Mouse (Mus musculus): Measurements from ENCODE around the gene Gpd1. TPM values are rescaled to one million over a fixed set of nuclear protein-coding genes. Genes with fewer than 3 reads are reported as not detected.

Gene Gpd1
- polyA plus RNA-seq, 1 experiment = 114 TPM

- DNase-seq = no peak
- 0 out of 2 replicates have a peak, but pooled peaks have one; percentile 19 for TF ChIP-seq CTCF (IDR thresholded peaks at IDR 0.05; ENCODE audit: insufficient read depth, low read length)
- TF ChIP-seq POLR2A (IDR thresholded peaks at IDR 0.05; ENCODE audit: borderline replicate concordance, extremely low read depth, low read depth, low read length) = no peak
- 17% methylated on average over 13 of the region's 13 CpGs for WGBS
- no peaks in the 10 kb centered on the region for H3K4me1 ChIP-seq (ENCODE audit: control insufficient read depth, insufficient read depth, low read length)
- H3K4me3 ChIP-seq (replicated peaks; ENCODE audit: extremely low read depth, low read depth, low read length) = no peak overlapping the region
Observed at GRCm38 (mm10) chr15:99678063-99678800, 39.1 kb upstream of the Gpd1 start.

DNA sequence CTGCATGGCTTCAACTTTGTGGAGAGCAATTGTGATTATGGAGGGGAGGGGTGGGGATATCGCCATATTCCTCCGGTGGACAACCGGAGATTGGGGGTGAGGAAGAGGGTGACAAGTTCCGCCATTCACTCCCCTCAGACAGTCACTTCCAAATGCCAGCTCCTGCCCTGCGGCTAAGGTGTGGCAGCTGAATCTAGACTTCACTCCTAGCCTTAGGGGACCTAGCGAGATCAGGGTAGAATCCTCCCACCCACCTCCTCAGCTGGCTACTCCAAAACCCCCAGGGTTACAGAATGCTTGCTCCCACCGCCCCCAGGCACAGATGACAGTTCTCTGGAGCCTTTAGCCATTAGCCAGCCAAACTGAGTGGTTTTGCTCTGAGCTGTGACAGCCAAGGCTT is 38.3 kb upstream of the Gpd1 start:
- TF ChIP-seq CTCF (IDR thresholded peaks at IDR 0.05; ENCODE audit: insufficient read depth, low read length) = no peak
- no peak for TF ChIP-seq POLR2A (IDR thresholded peaks at IDR 0.05; ENCODE audit: borderline replicate concordance, extremely low read depth, low read depth, low read length)
- no peak for DNase-seq
- H3K4me3 ChIP-seq (replicated peaks; ENCODE audit: extremely low read depth, low read depth, low read length) = no peak overlapping the region
- H3K4me1 ChIP-seq (ENCODE audit: control insufficient read depth, insufficient read depth, low read length) = no peaks in the 10 kb centered on the region
- 71% methylated on average over 7 of the region's 7 CpGs for WGBS

GRCm38 (mm10) chr15:99682880-99683279 is 34.4 kb upstream of the Gpd1 start:
- no peak for DNase-seq
- WGBS = 91% methylated on average over 7 of the region's 7 CpGs
- H3K4me1 ChIP-seq (ENCODE audit: control insufficient read depth, insufficient read depth, low read length) = no peaks in the 10 kb centered on the region
- no peak overlapping the region for H3K4me3 ChIP-seq (replicated peaks; ENCODE audit: extremely low read depth, low read depth, low read length)
- TF ChIP-seq CTCF (IDR thresholded peaks at IDR 0.05; ENCODE audit: insufficient read depth, low read length) (peak; percentile 18; the same call in 1 of the 2 replicates), POLR2A (IDR thresholded peaks at IDR 0.05; ENCODE audit: borderline replicate concordance, extremely low read depth, low read depth, low read length) (no peak)

DNA sequence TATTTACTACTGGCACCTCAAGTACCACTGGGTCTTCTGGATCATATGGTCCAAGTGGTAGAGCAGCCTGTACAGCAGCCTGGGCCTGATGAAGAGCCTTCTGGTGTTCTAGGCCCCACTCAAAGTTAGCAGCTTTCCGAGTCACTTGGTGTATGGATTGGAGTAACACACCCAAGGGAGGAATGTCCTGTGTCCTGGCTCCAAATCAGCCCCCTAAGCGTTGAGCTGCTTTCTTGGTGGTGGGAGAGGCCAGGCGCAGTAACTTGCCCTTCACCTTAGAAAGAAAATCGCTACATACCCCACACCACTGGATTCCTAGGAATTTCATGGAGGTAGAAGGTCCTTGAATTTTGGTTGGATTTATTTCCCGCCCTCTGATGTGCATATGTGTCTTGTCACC is 33.2 kb upstream of the Gpd1 start:
- no peak for TF ChIP-seq POLR2A (IDR thresholded peaks at IDR 0.05; ENCODE audit: borderline replicate concordance, extremely low read depth, low read depth, low read length)
- TF ChIP-seq CTCF (IDR thresholded peaks at IDR 0.05; ENCODE audit: insufficient read depth, low read length) = no peak
- 93% methylated on average over 5 of the region's 5 CpGs for WGBS
- Histone ChIP-seq H3K4me3 (replicated peaks; ENCODE audit: extremely low read depth, low read depth, low read length) (no peak overlapping the region), H3K4me1 (ENCODE audit: control insufficient read depth, insufficient read depth, low read length) (no peaks in the 10 kb centered on the region)
- no peak for DNase-seq

GRCm38 (mm10) chr15:99688712-99689111 is 28.6 kb upstream of the Gpd1 start:
- Histone ChIP-seq H3K4me1 (ENCODE audit: control insufficient read depth, insufficient read depth, low read length) (no peaks in the 10 kb centered on the region), H3K4me3 (replicated peaks; ENCODE audit: extremely low read depth, low read depth, low read length) (no peak overlapping the region)
- TF ChIP-seq POLR2A (IDR thresholded peaks at IDR 0.05; ENCODE audit: borderline replicate concordance, extremely low read depth, low read depth, low read length) (no peak), CTCF (IDR thresholded peaks at IDR 0.05; ENCODE audit: insufficient read depth, low read length) (peak; percentile 96)
- 6% methylated on average over 4 of the region's 4 CpGs for WGBS
- DNase-seq = peak; percentile 36

GRCm38 (mm10) chr15:99690924-99691323 is 26.4 kb upstream of the Gpd1 start:
- no peak for TF ChIP-seq CTCF (IDR thresholded peaks at IDR 0.05; ENCODE audit: insufficient read depth, low read length)
- no peak for TF ChIP-seq POLR2A (IDR thresholded peaks at IDR 0.05; ENCODE audit: borderline replicate concordance, extremely low read depth, low read depth, low read length)
- no peak for DNase-seq
- no peak overlapping the region for H3K4me3 ChIP-seq (replicated peaks; ENCODE audit: extremely low read depth, low read depth, low read length)
- H3K4me1 ChIP-seq (ENCODE audit: control insufficient read depth, insufficient read depth, low read length) = no peaks in the 10 kb centered on the region
- WGBS = 31% methylated on average over 4 of the region's 4 CpGs

- no peaks in the 10 kb centered on the region for H3K4me1 ChIP-seq (ENCODE audit: control insufficient read depth, insufficient read depth, low read length)
- 43% methylated on average over 9 of the region's 9 CpGs for WGBS
Observed at GRCm38 (mm10) chr15:99691976-99692375, 25.3 kb upstream of the Gpd1 start.

GRCm38 (mm10) chr15:99697309-99697708 is 20.0 kb upstream of the Gpd1 start:
- Histone ChIP-seq H3K4me3 (replicated peaks; ENCODE audit: extremely low read depth, low read depth, low read length) (no peak overlapping the region), H3K4me1 (ENCODE audit: control insufficient read depth, insufficient read depth, low read length) (peaks cover 4% of the 10 kb centered on the region; the same call in 1 of the 2 replicates)
- TF ChIP-seq CTCF (IDR thresholded peaks at IDR 0.05; ENCODE audit: insufficient read depth, low read length) (no peak), POLR2A (IDR thresholded peaks at IDR 0.05; ENCODE audit: borderline replicate concordance, extremely low read depth, low read depth, low read length) (no peak)
- whole genome bisulfite sequencing = 33% methylated on average over 2 of the region's 2 CpGs
- no peak for DNase-seq

More at GRCm38 (mm10) chr15:99691976-99692375, 25.3 kb upstream of the Gpd1 start:
- H3K4me3 ChIP-seq (replicated peaks; ENCODE audit: extremely low read depth, low read depth, low read length) = no peak overlapping the region
- DNase-seq = no peak
- TF ChIP-seq CTCF (IDR thresholded peaks at IDR 0.05; ENCODE audit: insufficient read depth, low read length) = no peak
- no peak for TF ChIP-seq POLR2A (IDR thresholded peaks at IDR 0.05; ENCODE audit: borderline replicate concordance, extremely low read depth, low read depth, low read length)

- no peak for DNase-seq
- Histone ChIP-seq H3K4me3 (replicated peaks; ENCODE audit: extremely low read depth, low read depth, low read length) (no peak overlapping the region), H3K4me1 (ENCODE audit: control insufficient read depth, insufficient read depth, low read length) (peaks cover 4% of the 10 kb centered on the region; the same call in 1 of the 2 replicates)
- WGBS = 29% methylated on average over 20 of the region's 20 CpGs
- TF ChIP-seq POLR2A (IDR thresholded peaks at IDR 0.05; ENCODE audit: borderline replicate concordance, extremely low read depth, low read depth, low read length) (no peak), CTCF (IDR thresholded peaks at IDR 0.05; ENCODE audit: insufficient read depth, low read length) (no peak)
Observed at GRCm38 (mm10) chr15:99698533-99699085, 18.7 kb upstream of the Gpd1 start.

GRCm38 (mm10) chr15:99699715-99700114 is 17.6 kb upstream of the Gpd1 start:
- 86% methylated on average over 10 of the region's 10 CpGs for WGBS

More at GRCm38 (mm10) chr15:99699715-99700114, 17.6 kb upstream of the Gpd1 start:
- DNase-seq = no peak
- Histone ChIP-seq H3K4me1 (ENCODE audit: control insufficient read depth, insufficient read depth, low read length) (peaks cover 4% of the 10 kb centered on the region; the same call in 1 of the 2 replicates), H3K4me3 (replicated peaks; ENCODE audit: extremely low read depth, low read depth, low read length) (no peak overlapping the region)
- TF ChIP-seq CTCF (IDR thresholded peaks at IDR 0.05; ENCODE audit: insufficient read depth, low read length) (no peak), POLR2A (IDR thresholded peaks at IDR 0.05; ENCODE audit: borderline replicate concordance, extremely low read depth, low read depth, low read length) (no peak)
